Mouse (Mus musculus): ENCODE measurements around the gene Prrt1. TPM values are rescaled to one million over a fixed set of nuclear protein-coding genes. Genes with fewer than 3 reads are reported as not detected.
A peak's percentile ranks its signal among the peaks of the same experiment; 100 is the strongest.

Gene Prrt1
- polyA plus RNA-seq, 1 experiment from 2014 or later, result 0.44 TPM

DNA sequence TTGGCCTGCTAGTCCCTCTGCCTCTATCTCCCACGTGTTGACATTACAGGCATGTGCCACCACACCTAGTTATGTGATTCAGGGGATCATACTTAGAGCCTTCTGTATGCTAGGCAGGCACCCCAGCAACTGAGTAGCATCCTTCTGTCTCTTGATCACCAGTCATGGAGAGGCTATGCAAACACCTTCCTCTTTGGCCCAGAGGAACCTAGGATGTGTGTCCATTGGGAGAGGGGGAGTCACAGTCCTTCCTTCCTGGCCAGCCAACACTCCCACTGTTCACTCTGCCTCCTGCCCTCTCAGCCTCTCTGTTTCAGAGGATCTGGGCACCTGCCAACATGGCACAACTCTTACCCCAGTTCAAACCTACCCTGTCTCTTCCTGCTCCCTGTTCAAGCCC is 34.2 kb downstream of the Prrt1 start:
- Histone ChIP-seq H3K9ac (ENCODE audit: low read length) (no peak overlapping the region), H3K4me3 (ENCODE audit: low read depth, low read length) (no peak overlapping the region), H3K36me3 (ENCODE audit: control insufficient read depth, insufficient read depth, low read length) (no peaks in the 10 kb centered on the region), H3K4me1 (replicated peaks; ENCODE audit: control insufficient read depth, insufficient read depth) (no peaks in the 10 kb centered on the region), H3K27me3 (ENCODE audit: control insufficient read depth, insufficient read depth, low read length) (peaks cover 2% of the 10 kb centered on the region; the same call in 1 of the 2 replicates), H3K27ac (replicated peaks) (no peak overlapping the region), H3K4me2 (replicated peaks; ENCODE audit: low read depth) (no peak overlapping the region), H3K9me3 (ENCODE audit: control insufficient read depth, low read length) (no peaks in the 10 kb centered on the region)
- WGBS, result 22% methylated on average over 1 of the region's 1 CpGs
- no peak for TF ChIP-seq EP300 (optimal IDR thresholded peaks at IDR 0.05)
- TF ChIP-seq CTCF (IDR thresholded peaks at IDR 0.05; ENCODE audit: low read depth), result no peak
- ATAC-seq (ENCODE audit: low FRiP score, low TSS enrichment) (no peak), DNase-seq (ENCODE audit: low spot score) (no peak)

DNA sequence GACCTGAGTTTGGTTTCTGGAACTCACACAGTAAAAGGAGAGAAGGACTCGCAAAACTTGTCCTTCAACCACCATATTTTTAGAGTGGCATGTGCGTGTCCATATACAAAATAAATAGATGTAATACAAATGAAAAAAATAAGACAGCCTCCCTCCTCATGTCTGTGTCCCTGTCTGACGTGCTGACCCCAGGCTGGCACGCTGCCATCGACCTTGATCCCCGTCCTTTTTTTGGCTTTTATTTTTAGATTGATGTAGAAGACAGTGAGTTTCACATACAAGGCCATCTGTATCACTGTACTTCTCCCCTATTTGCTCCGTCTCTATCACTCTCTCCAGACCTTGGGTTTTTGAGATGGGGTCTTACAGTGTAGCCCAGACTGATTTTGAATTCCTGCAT is 35.1 kb downstream of the Prrt1 start:
- no peak overlapping the region for H3K9ac ChIP-seq (ENCODE audit: low read length)
- H3K27ac ChIP-seq (replicated peaks), result no peak overlapping the region
- no peaks in the 10 kb centered on the region for H3K9me3 ChIP-seq (ENCODE audit: control insufficient read depth, low read length)
- no peak for ATAC-seq (ENCODE audit: low FRiP score, low TSS enrichment)
- 61% methylated on average over 7 of the region's 7 CpGs for WGBS
- H3K4me3 ChIP-seq (ENCODE audit: low read depth, low read length), result no peak overlapping the region
- no peaks in the 10 kb centered on the region for H3K4me1 ChIP-seq (replicated peaks; ENCODE audit: control insufficient read depth, insufficient read depth)
- H3K27me3 ChIP-seq (ENCODE audit: control insufficient read depth, insufficient read depth, low read length), result no peaks in the 10 kb centered on the region
- TF ChIP-seq CTCF (IDR thresholded peaks at IDR 0.05; ENCODE audit: low read depth) (no peak), EP300 (optimal IDR thresholded peaks at IDR 0.05) (no peak)
- DNase-seq (ENCODE audit: low spot score), result no peak
- no peak overlapping the region for H3K4me2 ChIP-seq (replicated peaks; ENCODE audit: low read depth)
- H3K36me3 ChIP-seq (ENCODE audit: control insufficient read depth, insufficient read depth, low read length), result no peaks in the 10 kb centered on the region

DNA sequence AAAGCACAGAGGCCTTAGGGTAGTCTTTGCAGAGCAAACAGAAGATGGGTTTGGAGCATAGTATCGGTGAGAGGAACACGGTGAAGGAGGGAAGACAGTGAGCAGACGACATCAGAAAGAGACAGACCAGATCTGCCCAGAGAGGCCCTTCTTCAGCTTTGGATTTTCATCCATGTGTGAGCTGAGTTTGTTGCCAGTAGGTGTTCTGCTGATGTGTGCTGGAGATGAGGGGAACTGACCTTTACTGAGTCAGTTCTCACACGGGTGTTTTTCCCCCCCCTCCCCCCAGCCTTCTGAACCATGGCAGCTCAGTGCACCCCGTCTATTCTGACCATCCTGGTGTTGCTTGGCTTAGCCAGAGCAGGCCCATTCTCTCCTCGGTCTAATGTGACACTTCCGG is 40.9 kb downstream of the Prrt1 start, which contains the start of gene Tnxb:
Tnxb (plus strand) TSS at position 301 of the 400 bp plus-strand sequence.
- no peak for ATAC-seq (ENCODE audit: low FRiP score, low TSS enrichment)

DNA sequence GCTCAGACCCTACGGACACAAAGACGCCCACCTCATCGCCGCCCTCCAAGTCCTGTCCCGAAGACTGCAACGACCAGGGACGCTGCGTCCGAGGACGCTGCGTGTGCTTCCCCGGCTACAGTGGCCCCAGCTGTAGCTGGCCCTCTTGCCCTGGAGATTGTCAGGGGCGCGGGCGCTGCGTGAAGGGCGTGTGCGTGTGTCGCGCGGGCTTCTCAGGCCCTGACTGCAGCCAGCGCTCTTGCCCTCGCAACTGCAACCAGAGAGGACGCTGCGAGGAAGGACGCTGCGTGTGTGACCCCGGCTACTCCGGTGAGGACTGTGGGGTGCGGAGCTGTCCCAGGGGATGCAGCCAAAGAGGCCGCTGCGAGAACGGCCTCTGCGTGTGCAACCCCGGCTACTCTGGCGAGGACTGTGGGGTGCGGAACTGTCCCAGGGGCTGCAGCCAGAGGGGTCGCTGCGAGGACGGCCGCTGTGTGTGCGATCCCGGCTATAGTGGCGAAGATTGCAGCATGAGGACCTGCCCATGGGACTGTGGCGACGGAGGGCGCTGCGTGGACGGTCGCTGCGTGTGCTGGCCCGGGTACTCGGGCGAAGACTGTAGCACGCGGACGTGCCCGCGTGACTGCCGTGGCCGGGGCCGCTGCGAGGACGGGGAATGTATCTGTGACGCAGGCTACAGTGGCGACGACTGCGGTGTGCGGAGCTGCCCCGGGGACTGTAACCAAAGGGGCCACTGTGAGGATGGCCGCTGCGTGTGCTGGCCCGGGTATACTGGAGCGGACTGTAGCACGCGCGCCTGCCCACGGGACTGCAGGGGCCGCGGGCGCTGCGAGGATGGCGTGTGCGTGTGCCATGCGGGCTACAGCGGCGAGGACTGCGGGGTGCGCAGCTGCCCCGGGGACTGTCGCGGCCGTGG is 42.1 kb downstream of the Prrt1 start:
- H3K4me1 ChIP-seq (replicated peaks; ENCODE audit: control insufficient read depth, insufficient read depth), result peaks cover 3% of the 10 kb centered on the region; the same call in 1 of the 2 replicates
- peak overlapping the region; percentile 37 for H3K4me2 ChIP-seq (replicated peaks; ENCODE audit: low read depth)
- no peak for DNase-seq (ENCODE audit: low spot score)
- TF ChIP-seq CTCF (IDR thresholded peaks at IDR 0.05; ENCODE audit: low read depth) (peak; percentile 46), EP300 (optimal IDR thresholded peaks at IDR 0.05) (no peak)
- peak overlapping the region; percentile 27 for H3K9ac ChIP-seq (ENCODE audit: low read length)
- ATAC-seq (ENCODE audit: low FRiP score, low TSS enrichment), result peak; percentile 1; the same call in 1 of the 2 replicates
- H3K4me3 ChIP-seq (ENCODE audit: low read depth, low read length), result 0 out of 2 replicates have a peak overlapping the region, but pooled peaks have one; percentile 4
- H3K36me3 ChIP-seq (ENCODE audit: control insufficient read depth, insufficient read depth, low read length), result no peaks in the 10 kb centered on the region
- WGBS, result 20% methylated on average over 89 of the region's 93 CpGs
- no peaks in the 10 kb centered on the region for H3K9me3 ChIP-seq (ENCODE audit: control insufficient read depth, low read length)
- H3K27me3 ChIP-seq (ENCODE audit: control insufficient read depth, insufficient read depth, low read length), result peaks cover 9% of the 10 kb centered on the region; the same call in 1 of the 2 replicates
- H3K27ac ChIP-seq (replicated peaks), result no peak overlapping the region

More for the DNA sequence above, 40.9 kb downstream of the Prrt1 start, which contains the start of gene Tnxb:
- 56% methylated on average over 7 of the region's 7 CpGs for WGBS
- Histone ChIP-seq H3K4me2 (replicated peaks; ENCODE audit: low read depth) (peak within 1 kb of the TSS; percentile 37), H3K36me3 (ENCODE audit: control insufficient read depth, insufficient read depth, low read length) (no peaks in the 10 kb centered on the region), H3K9ac (ENCODE audit: low read length) (no peak within 1 kb of the TSS; the same call in 1 of the 2 replicates), H3K4me1 (replicated peaks; ENCODE audit: control insufficient read depth, insufficient read depth) (peaks cover 3% of the 10 kb centered on the region; the same call in 1 of the 2 replicates), H3K9me3 (ENCODE audit: control insufficient read depth, low read length) (no peaks in the 10 kb centered on the region), H3K27ac (replicated peaks) (no peak within 1 kb of the TSS), H3K27me3 (ENCODE audit: control insufficient read depth, insufficient read depth, low read length) (peaks cover 9% of the 10 kb centered on the region; the same call in 1 of the 2 replicates), H3K4me3 (ENCODE audit: low read depth, low read length) (0 out of 2 replicates have a peak within 1 kb of the TSS, but pooled peaks have one; percentile 4)
- no peak for DNase-seq (ENCODE audit: low spot score)
- TF ChIP-seq CTCF (IDR thresholded peaks at IDR 0.05; ENCODE audit: low read depth) (no peak), EP300 (optimal IDR thresholded peaks at IDR 0.05) (no peak)

DNA sequence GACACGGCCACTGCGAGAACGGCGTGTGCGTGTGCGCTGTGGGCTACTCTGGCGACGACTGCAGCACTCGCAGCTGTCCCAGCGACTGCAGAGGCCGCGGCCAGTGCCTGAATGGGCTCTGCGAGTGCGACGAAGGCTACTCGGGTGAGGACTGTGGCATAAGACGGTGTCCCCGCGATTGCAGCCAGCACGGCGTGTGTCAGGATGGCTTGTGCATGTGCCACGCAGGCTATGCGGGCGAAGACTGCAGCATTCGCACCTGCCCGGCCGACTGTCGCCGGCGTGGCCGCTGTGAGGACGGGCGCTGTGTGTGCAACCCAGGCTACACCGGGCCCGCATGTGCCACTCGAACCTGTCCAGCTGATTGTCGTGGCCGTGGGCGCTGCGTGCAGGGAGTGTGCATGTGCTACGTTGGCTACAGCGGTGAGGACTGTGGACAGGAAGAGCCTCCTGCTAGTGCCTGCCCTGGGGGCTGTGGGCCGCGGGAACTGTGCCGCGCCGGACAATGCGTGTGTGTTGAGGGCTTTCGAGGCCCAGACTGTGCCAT is 43.0 kb downstream of the Prrt1 start:
- Histone ChIP-seq H3K4me1 (replicated peaks; ENCODE audit: control insufficient read depth, insufficient read depth) (peaks cover 3% of the 10 kb centered on the region; the same call in 1 of the 2 replicates), H3K4me3 (ENCODE audit: low read depth, low read length) (no peak overlapping the region), H3K4me2 (replicated peaks; ENCODE audit: low read depth) (no peak overlapping the region), H3K27ac (replicated peaks) (no peak overlapping the region), H3K9me3 (ENCODE audit: control insufficient read depth, low read length) (no peaks in the 10 kb centered on the region), H3K9ac (ENCODE audit: low read length) (no peak overlapping the region), H3K36me3 (ENCODE audit: control insufficient read depth, insufficient read depth, low read length) (no peaks in the 10 kb centered on the region), H3K27me3 (ENCODE audit: control insufficient read depth, insufficient read depth, low read length) (peaks cover 9% of the 10 kb centered on the region; the same call in 1 of the 2 replicates)
- WGBS, result 48% methylated on average over 49 of the region's 49 CpGs
- DNase-seq (ENCODE audit: low spot score) (no peak), ATAC-seq (ENCODE audit: low FRiP score, low TSS enrichment) (no peak)
- TF ChIP-seq CTCF (IDR thresholded peaks at IDR 0.05; ENCODE audit: low read depth) (no peak), EP300 (optimal IDR thresholded peaks at IDR 0.05) (no peak)

Measured in stomach, postnatal 0 days (tissue).